Mouse (Mus musculus) midbrain, embryonic 13.5 days (tissue): Measurements from ENCODE around the gene Rabep2. TPM values are rescaled to one million over a fixed set of nuclear protein-coding genes. Genes with fewer than 3 reads are reported as not detected.

ENCODE experiments used
- ATAC-seq: fragments of 200-750 bp; cut with Nextera tagmentation; 2 replicates; pipeline ENCODE4 v1.8.0; 2017; ENCODE audit warnings: mild to moderate bottlenecking, moderate TSS enrichment, moderate library complexity
- H3K27ac ChIP-seq: fragments of 300-500 bp; sonication (generic); 2 replicates; pipeline ENCODE4 v1.5.1; 2015; ENCODE audit warnings: inconsistent platforms, mild to moderate bottlenecking, moderate library complexity
- H3K27me3 ChIP-seq: fragments of 300-500 bp; sonication (generic); 2 replicates; pipeline ENCODE4 v1.6.1; 2015; ENCODE audit warnings: mild to moderate bottlenecking, inconsistent platforms
- H3K36me3 ChIP-seq: fragments of 300-500 bp; sonication (generic); 2 replicates; pipeline ENCODE4 v1.6.1; 2015; ENCODE audit warnings: mild to moderate bottlenecking, inconsistent platforms
- H3K4me1 ChIP-seq: fragments of 300-500 bp; sonication (generic); replicated peaks from 2 replicates; pipeline ENCODE4 v1.6.1; 2015; ENCODE audit warnings: inconsistent platforms
- H3K4me2 ChIP-seq: fragments of 300-500 bp; sonication (generic); replicated peaks from 2 replicates; pipeline ENCODE4 v1.6.1; 2015; ENCODE audit warnings: moderate library complexity, mild to moderate bottlenecking, inconsistent platforms
- H3K4me3 ChIP-seq: fragments of 300-500 bp; sonication (generic); replicated peaks from 2 replicates; pipeline ENCODE4 v1.5.1; 2015; ENCODE audit warnings: mild to moderate bottlenecking, inconsistent platforms
- H3K9ac ChIP-seq: fragments of 300-500 bp; sonication (generic); replicated peaks from 2 replicates; pipeline ENCODE4 v1.6.1; 2015; ENCODE audit warnings: mild to moderate bottlenecking, inconsistent platforms
- H3K9me3 ChIP-seq: fragments of 300-500 bp; sonication (generic); 2 replicates; pipeline ENCODE4 v1.6.1; 2016; ENCODE audit warnings: mild to moderate bottlenecking, inconsistent platforms
- whole genome bisulfite sequencing: fragments of 180-500 bp; shearing (Covaris S2); methylation state at CpG from one replicate; pipeline ENCODE4 v1.1.7; 2015; 5-methylcytosine and 5-hydroxymethylcytosine counted together
- polyA plus RNA-seq: library from polyadenylated mRNA; unstranded; fragments of >200 nt; fragmentation: Nextera tagmentation; extraction: Ambion mirVana; gene quantifications from 2 replicates; pipeline ENCODE4 v1.2.1, GENCODE M21; 2015

The Rabep2 gene
- polyA plus RNA-seq, 1 experiment from 2014 or later = 23.7 TPM

DNA sequence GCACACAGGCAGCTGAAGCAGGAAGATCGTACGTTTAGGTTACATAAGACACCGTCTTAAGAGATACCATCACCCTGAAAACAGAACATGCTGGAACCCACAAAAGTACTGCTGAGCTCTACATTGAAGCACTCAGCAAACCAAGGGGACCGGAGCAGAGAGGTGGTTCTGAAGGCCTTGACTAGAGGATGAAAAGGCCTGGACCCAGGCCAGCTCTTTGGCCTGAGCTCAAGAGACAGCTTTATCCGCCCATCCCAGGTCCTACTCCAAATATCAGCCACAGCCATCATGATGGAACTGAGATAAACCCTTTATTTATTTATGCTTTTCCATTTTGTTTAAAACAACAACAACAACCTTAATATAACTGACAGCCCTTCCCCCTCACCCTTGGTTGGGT lies 38.1 kb downstream of the Rabep2 start:
- peaks cover 57% of the 10 kb centered on the region for H3K36me3 ChIP-seq
- H3K4me1 ChIP-seq = no peaks in the 10 kb centered on the region
- ATAC-seq = no peak
- no peak overlapping the region for H3K9ac ChIP-seq
- H3K9me3 ChIP-seq = no peaks in the 10 kb centered on the region
- no peak overlapping the region for H3K4me2 ChIP-seq
- H3K4me3 ChIP-seq = no peak overlapping the region
- 94% methylated on average over 5 of the region's 5 CpGs for WGBS
- H3K27ac ChIP-seq = no peak overlapping the region
- no peaks in the 10 kb centered on the region; the same call in 1 of the 2 replicates for H3K27me3 ChIP-seq

DNA sequence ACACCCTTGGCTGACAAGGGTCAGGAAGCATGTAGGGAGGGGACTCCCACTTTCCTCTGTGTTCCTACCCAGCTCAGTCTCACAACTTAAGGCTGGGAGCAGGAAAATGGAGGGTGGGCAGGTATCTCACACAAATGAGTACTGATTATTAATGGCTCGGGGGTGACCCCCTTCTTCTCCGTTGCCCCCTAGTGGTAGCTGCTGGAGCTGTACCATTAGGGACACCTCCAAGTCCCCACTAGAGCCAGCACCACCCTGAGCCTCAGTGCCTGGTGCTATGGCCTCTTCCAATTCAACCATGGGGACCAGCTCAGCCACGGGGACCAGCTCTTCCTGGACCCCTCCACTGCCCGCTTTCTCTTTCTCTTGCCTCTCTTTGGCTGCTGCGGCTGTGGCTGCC lies 38.7 kb downstream of the Rabep2 start:
- whole genome bisulfite sequencing = 70% methylated on average over 5 of the region's 5 CpGs
- Histone ChIP-seq H3K4me2 (no peak overlapping the region), H3K27ac (no peak overlapping the region), H3K36me3 (peaks cover 63% of the 10 kb centered on the region), H3K9ac (no peak overlapping the region), H3K9me3 (no peaks in the 10 kb centered on the region), H3K27me3 (no peaks in the 10 kb centered on the region), H3K4me3 (no peak overlapping the region), H3K4me1 (no peaks in the 10 kb centered on the region)
- ATAC-seq = 0 out of 2 replicates have a peak, but pooled peaks have one; percentile 62

GRCm38 (mm10) chr7:126467834-126468627 lies 39.5 kb downstream of the Rabep2 start:
- H3K9ac ChIP-seq = no peak overlapping the region
- ATAC-seq = no peak
- 95% methylated on average over 18 of the region's 18 CpGs for WGBS
- no peak overlapping the region for H3K4me2 ChIP-seq
- H3K9me3 ChIP-seq = no peaks in the 10 kb centered on the region
- peaks cover 70% of the 10 kb centered on the region for H3K36me3 ChIP-seq
- no peak overlapping the region for H3K27ac ChIP-seq
- H3K27me3 ChIP-seq = no peaks in the 10 kb centered on the region
- H3K4me1 ChIP-seq = peaks cover 5% of the 10 kb centered on the region
- no peak overlapping the region for H3K4me3 ChIP-seq

- H3K36me3 ChIP-seq = peaks cover 72% of the 10 kb centered on the region
- no peaks in the 10 kb centered on the region for H3K27me3 ChIP-seq
- no peak overlapping the region for H3K4me3 ChIP-seq
- no peaks in the 10 kb centered on the region for H3K9me3 ChIP-seq
- ATAC-seq = no peak
- no peak overlapping the region for H3K4me2 ChIP-seq
- no peak overlapping the region for H3K27ac ChIP-seq
- H3K9ac ChIP-seq = no peak overlapping the region
- peaks cover 20% of the 10 kb centered on the region for H3K4me1 ChIP-seq
- 88% methylated on average over 6 of the region's 6 CpGs for WGBS
Measured at GRCm38 (mm10) chr7:126470077-126470476, 41.5 kb downstream of the Rabep2 start.

- 92% methylated on average over 5 of the region's 5 CpGs for WGBS
- peaks cover 28% of the 10 kb centered on the region for H3K4me1 ChIP-seq
Measured at GRCm38 (mm10) chr7:126471361-126471760, 42.8 kb downstream of the Rabep2 start.

DNA sequence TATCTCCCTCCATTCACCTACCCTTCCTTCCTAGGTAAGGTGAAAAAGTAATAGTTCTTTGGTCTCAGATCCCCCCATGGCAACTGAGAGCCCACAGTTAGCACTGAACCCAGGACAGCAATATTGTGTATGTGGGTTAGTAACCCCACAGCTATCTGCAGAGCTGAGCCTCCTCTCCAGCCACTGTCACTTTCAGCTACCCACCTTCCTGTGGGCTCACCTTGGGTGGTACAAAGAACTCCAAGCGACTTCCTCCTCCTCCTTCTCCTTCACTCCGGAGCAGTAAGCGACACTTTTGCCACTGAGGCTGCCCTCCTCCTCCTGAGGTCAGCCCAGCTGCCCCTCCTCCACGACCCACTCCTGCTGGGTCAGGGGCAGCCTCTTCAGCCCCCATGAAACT lies 43.3 kb downstream of the Rabep2 start:
- 83% methylated on average over 4 of the region's 4 CpGs for WGBS
- Histone ChIP-seq H3K4me1 (peaks cover 28% of the 10 kb centered on the region), H3K4me3 (no peak overlapping the region), H3K4me2 (no peak overlapping the region), H3K36me3 (peaks cover 63% of the 10 kb centered on the region), H3K9ac (no peak overlapping the region), H3K27ac (no peak overlapping the region), H3K27me3 (no peaks in the 10 kb centered on the region), H3K9me3 (no peaks in the 10 kb centered on the region)
- no peak for ATAC-seq

More at GRCm38 (mm10) chr7:126471361-126471760, 42.8 kb downstream of the Rabep2 start:
- Histone ChIP-seq H3K9me3 (no peaks in the 10 kb centered on the region), H3K27ac (no peak overlapping the region), H3K4me3 (no peak overlapping the region), H3K4me2 (no peak overlapping the region), H3K9ac (no peak overlapping the region), H3K27me3 (no peaks in the 10 kb centered on the region), H3K36me3 (peaks cover 68% of the 10 kb centered on the region)
- no peak for ATAC-seq

- no peak overlapping the region for H3K4me2 ChIP-seq
- peaks cover 28% of the 10 kb centered on the region for H3K4me1 ChIP-seq
- 89% methylated on average over 13 of the region's 13 CpGs for WGBS
- H3K4me3 ChIP-seq = no peak overlapping the region
- H3K27me3 ChIP-seq = no peaks in the 10 kb centered on the region
- no peak for ATAC-seq
- no peak overlapping the region for H3K27ac ChIP-seq
- peaks cover 59% of the 10 kb centered on the region for H3K36me3 ChIP-seq
- no peaks in the 10 kb centered on the region for H3K9me3 ChIP-seq
- H3K9ac ChIP-seq = no peak overlapping the region
Measured at GRCm38 (mm10) chr7:126472306-126472705, 43.7 kb downstream of the Rabep2 start.

- Histone ChIP-seq H3K4me1 (peaks cover 28% of the 10 kb centered on the region), H3K27me3 (no peaks in the 10 kb centered on the region), H3K9ac (no peak overlapping the region), H3K9me3 (no peaks in the 10 kb centered on the region), H3K27ac (no peak overlapping the region), H3K4me3 (no peak overlapping the region), H3K4me2 (no peak overlapping the region), H3K36me3 (peaks cover 55% of the 10 kb centered on the region)
- WGBS = 95% methylated on average over 16 of the region's 16 CpGs
- no peak for ATAC-seq
Measured at GRCm38 (mm10) chr7:126472713-126473112, 44.2 kb downstream of the Rabep2 start.

GRCm38 (mm10) chr7:126473470-126474086 lies 45.0 kb downstream of the Rabep2 start:
- 92% methylated on average over 9 of the region's 9 CpGs for WGBS
- no peaks in the 10 kb centered on the region for H3K9me3 ChIP-seq
- peak overlapping the region; percentile 92 for H3K4me3 ChIP-seq
- peaks cover 28% of the 10 kb centered on the region for H3K4me1 ChIP-seq
- no peaks in the 10 kb centered on the region for H3K27me3 ChIP-seq
- H3K27ac ChIP-seq = no peak overlapping the region; the same call in 1 of the 2 replicates
- H3K4me2 ChIP-seq = peak overlapping the region; percentile 97
- peaks cover 46% of the 10 kb centered on the region for H3K36me3 ChIP-seq
- no peak for ATAC-seq
- H3K9ac ChIP-seq = peak overlapping the region; percentile 94

- Histone ChIP-seq H3K9ac (peak overlapping the region; percentile 94), H3K4me1 (peaks cover 28% of the 10 kb centered on the region), H3K4me2 (peak overlapping the region; percentile 97), H3K9me3 (no peaks in the 10 kb centered on the region), H3K27ac (peak overlapping the region; percentile 96), H3K36me3 (peaks cover 36% of the 10 kb centered on the region), H3K27me3 (no peaks in the 10 kb centered on the region), H3K4me3 (peak overlapping the region; percentile 92)
- ATAC-seq = peak; percentile 69
- 2% methylated on average over 27 of the region's 27 CpGs for WGBS
Measured at GRCm38 (mm10) chr7:126474486-126474955, 46.0 kb downstream of the Rabep2 start.

- WGBS = under 1% methylated on average over 47 of the region's 53 CpGs
- ATAC-seq = peak; percentile 94
- peak within 1 kb of the TSS; percentile 96 for H3K27ac ChIP-seq
Measured at GRCm38 (mm10) chr7:126474993-126475581, 46.5 kb downstream of the Rabep2 start, which contains the start of gene Sh2b1. Sh2b1 (minus strand) TSS chr7:126475424.

GRCm38 (mm10) chr7:126481699-126482098 lies 53.1 kb downstream of the Rabep2 start:
- WGBS = 26% methylated on average over 5 of the region's 5 CpGs
- Histone ChIP-seq H3K27ac (no peak overlapping the region), H3K9me3 (peaks cover 5% of the 10 kb centered on the region; the same call in 1 of the 2 replicates), H3K9ac (no peak overlapping the region), H3K4me3 (no peak overlapping the region), H3K4me2 (no peak overlapping the region), H3K27me3 (no peaks in the 10 kb centered on the region), H3K36me3 (no peaks in the 10 kb centered on the region), H3K4me1 (peaks cover 6% of the 10 kb centered on the region; the same call in 1 of the 2 replicates)
- ATAC-seq = no peak

More at GRCm38 (mm10) chr7:126474993-126475581, 46.5 kb downstream of the Rabep2 start, which contains the start of gene Sh2b1:
- Histone ChIP-seq H3K9ac (peak within 1 kb of the TSS; percentile 94), H3K4me1 (peaks cover 28% of the 10 kb centered on the region), H3K36me3 (peaks cover 31% of the 10 kb centered on the region), H3K4me2 (peak within 1 kb of the TSS; percentile 97), H3K4me3 (peak within 1 kb of the TSS; percentile 92), H3K27me3 (no peaks in the 10 kb centered on the region), H3K9me3 (no peaks in the 10 kb centered on the region)
